ENCODE assay signal across 22 mouse cellular contexts in genomic region chr13:39372565-39372964, GRCm38 (mm10).
DNase-seq lines count a peak whose midpoint lies in the region; ATAC-seq and TF ChIP-seq lines count a peak whose summit lies in the region.
"Had no signal": no experiment of that assay in that cellular context is flagged by ENCODE, and none has a peak within 500 bp of the region (broad histone marks: within the 10 kb centered on the region; RNA-seq: fewer than 3 reads in every experiment).

No protein-coding gene starts in this region.

- no peak overlapping the region for H3K4me3 ChIP-seq in heart, adult 2 months
- no peak overlapping the region for H3K4me3 ChIP-seq in liver, postnatal 0 days (ENCODE audit: low read depth, low read length)
- no peak overlapping the region for H3K4me3 ChIP-seq in liver, embryonic 11.5 days (ENCODE audit: low read depth, low read length)
- no peak overlapping the region for H3K4me3 ChIP-seq in CH12.LX (replicated peaks in 1 of 3; ENCODE audit: low read depth in 2 of 3, low read length in 2 of 3, poor library complexity in 1 of 3)
- H3K4me3 ChIP-seq: embryonic facial prominence, embryonic 13.5 days; heart, embryonic 10.5 days; hindbrain, embryonic 15.5 days; limb, embryonic 10.5 days; liver, embryonic 13.5 days had no signal

- no peak for TF ChIP-seq EP300 in heart, adult 2 months (IDR thresholded peaks at IDR 0.05; ENCODE audit: insufficient read depth, low read depth, low read length)
- TF ChIP-seq EP300 in liver, postnatal 0 days (IDR thresholded peaks at IDR 0.05; ENCODE audit: low read depth): no peak
- no peak for TF ChIP-seq EP300 in CH12.LX (IDR thresholded peaks at IDR 0.05; ENCODE audit: low read length)

- in situ Hi-C loops in CH12.LX (cut with MboI; ENCODE audit: low pct_ligation_motif_present, low pct_unique_long_range_greater_than_20kb, low sequenced_read_pairs) (no loop called here), Patski (cut with MboI; ENCODE audit: low pct_unique_long_range_greater_than_20kb) (loop anchor here (25.0 kb wide), 1 partner anchor 685 kb away; no protein-coding TSS in a partner anchor)

- no peaks in the 10 kb centered on the region for H3K9me3 ChIP-seq in liver, postnatal 0 days (ENCODE audit: low read length)
- no peaks in the 10 kb centered on the region for H3K9me3 ChIP-seq in liver, embryonic 11.5 days (ENCODE audit: control insufficient read depth, low read length)
- no peaks in the 10 kb centered on the region for H3K9me3 ChIP-seq in CH12.LX (replicated peaks; ENCODE audit: low read length)
- H3K9me3 ChIP-seq: embryonic facial prominence, embryonic 13.5 days; heart, embryonic 10.5 days; hindbrain, embryonic 15.5 days; limb, embryonic 10.5 days; liver, embryonic 13.5 days had no signal

- CTCF ChIA-PET in Patski (lab: Charles Lee): interaction anchor here (1.2 kb wide), 1 partner anchor 9 kb away, joined by 3 read pairs; no protein-coding TSS in a partner anchor

- H3K4me1 ChIP-seq in heart, adult 2 months (ENCODE audit: control insufficient read depth, insufficient read depth, low read length): no peaks in the 10 kb centered on the region
- no peaks in the 10 kb centered on the region for H3K4me1 ChIP-seq in liver, postnatal 0 days (ENCODE audit: insufficient read depth)
- no peaks in the 10 kb centered on the region for H3K4me1 ChIP-seq in liver, embryonic 11.5 days (replicated peaks; ENCODE audit: control insufficient read depth, insufficient read depth, low read length)
- H3K4me1 ChIP-seq in CH12.LX (ENCODE audit: control insufficient read depth in 1 of 2, insufficient read depth in 2 of 2): no peaks in the 10 kb centered on the region
- H3K4me1 ChIP-seq: embryonic facial prominence, embryonic 13.5 days; heart, embryonic 10.5 days; hindbrain, embryonic 15.5 days; liver, embryonic 13.5 days had no signal

- TF ChIP-seq RAD21 in CH12.LX (IDR thresholded peaks at IDR 0.05; ENCODE audit: low read depth, low read length): no peak

- intact Hi-C loops in heart, adult 2 months (cut with DNase I): no loop called here
- intact Hi-C loops in left cerebral cortex, postnatal 10 days (cut with DNase I): no loop called here

- POLR2A ChIA-PET in Patski (lab: Charles Lee): no interaction called here

- no peaks in the 10 kb centered on the region for H3K27me3 ChIP-seq in heart, adult 2 months (ENCODE audit: control insufficient read depth, insufficient read depth, low read length)
- no peaks in the 10 kb centered on the region for H3K27me3 ChIP-seq in liver, postnatal 0 days (ENCODE audit: insufficient read depth, low read length)
- no peaks in the 10 kb centered on the region for H3K27me3 ChIP-seq in liver, embryonic 11.5 days (replicated peaks; ENCODE audit: control insufficient read depth, insufficient read depth, low read length)
- H3K27me3 ChIP-seq in CH12.LX (replicated peaks) (no peaks in the 10 kb centered on the region), Patski (peaks cover 24% of the 10 kb centered on the region)
- H3K27me3 ChIP-seq: embryonic facial prominence, embryonic 13.5 days; hindbrain, embryonic 15.5 days; liver, embryonic 13.5 days had no signal

- H3K9ac ChIP-seq in heart, adult 2 months (ENCODE audit: low read depth, low read length): no peak overlapping the region
- H3K9ac ChIP-seq in liver, postnatal 0 days (replicated peaks): no peak overlapping the region
- no peak overlapping the region for H3K9ac ChIP-seq in liver, embryonic 11.5 days (ENCODE audit: low read depth, low read length)
- H3K9ac ChIP-seq in CH12.LX (ENCODE audit: insufficient read depth, low read depth): no peak overlapping the region
- H3K9ac ChIP-seq: embryonic facial prominence, embryonic 13.5 days; hindbrain, embryonic 15.5 days; liver, embryonic 13.5 days had no signal

- no peak for TF ChIP-seq POLR2A in heart, adult 2 months (IDR thresholded peaks at IDR 0.05; ENCODE audit: insufficient read depth, low read depth, low read length)
- no peak for TF ChIP-seq POLR2A in CH12.LX (IDR thresholded peaks at IDR 0.05; ENCODE audit: low read depth, low read length)

- no peaks in the 10 kb centered on the region for H3K36me3 ChIP-seq in heart, adult 2 months (ENCODE audit: control insufficient read depth, insufficient read depth, low read length)
- H3K36me3 ChIP-seq in liver, postnatal 0 days (replicated peaks; ENCODE audit: insufficient read depth, low read length): no peaks in the 10 kb centered on the region
- no peaks in the 10 kb centered on the region for H3K36me3 ChIP-seq in liver, embryonic 11.5 days (ENCODE audit: control insufficient read depth, insufficient read depth, low read length)
- H3K36me3 ChIP-seq in CH12.LX (replicated peaks in 1 of 2; ENCODE audit: control insufficient read depth in 1 of 2, insufficient read depth in 1 of 2, low read length in 1 of 2): no peaks in the 10 kb centered on the region
- H3K36me3 ChIP-seq: embryonic facial prominence, embryonic 13.5 days; heart, embryonic 10.5 days; hindbrain, embryonic 15.5 days; limb, embryonic 10.5 days; liver, embryonic 13.5 days had no signal

- WGBS in heart, adult 2 months: 73% methylated on average over 3 of the region's 3 CpGs
- 72% methylated on average over 3 of the region's 3 CpGs for WGBS in liver, postnatal 0 days (ENCODE audit: insufficient replicate concordance)
- 74% methylated on average over 3 of the region's 3 CpGs for WGBS in liver, embryonic 11.5 days

- dilution Hi-C loops in CH12.LX (cut with MboI; ENCODE audit: extremely low pct_ligation_motif_present, extremely low pct_unique_long_range_greater_than_20kb, low sequenced_read_pairs): no loop called here

- ATAC-seq in liver, postnatal 0 days: no peak
- no peak for ATAC-seq in liver, embryonic 11.5 days (replicated peaks; ENCODE audit: low FRiP score)
- no peak for ATAC-seq in Patski

- TF ChIP-seq CTCF in heart, adult 2 months (IDR thresholded peaks at IDR 0.05): peak; percentile 26
- TF ChIP-seq CTCF in liver, postnatal 0 days (IDR thresholded peaks at IDR 0.05; ENCODE audit: low read depth): peak; percentile 40
- TF ChIP-seq CTCF in CH12.LX (conservative IDR thresholded peaks at IDR 0.05 in 1 of 2, IDR thresholded peaks at IDR 0.05 in 1 of 2; ENCODE audit: low read depth in 2 of 2, low read length in 2 of 2) (peak in 1 of 2 experiments; percentile 41; a peak in 3 of 4 replicates), Patski (IDR thresholded peaks at IDR 0.05) (peak; percentile 58)

- no peak for DNase-seq in heart, adult 2 months
- DNase-seq in heart, postnatal 4 days: no peak
- no peak for DNase-seq in liver, postnatal 0 days
- no peak for DNase-seq in liver, embryonic 11.5 days (ENCODE audit: low spot score)
- DNase-seq in CH12.LX (ENCODE audit: extremely low read depth): peak; percentile 35
- no peak for DNase-seq in Patski (ENCODE audit: low read depth, low spot score)
- DNase-seq in urinary bladder, adult 2 months (ENCODE audit: low spot score): no peak
- no peak for DNase-seq in left cerebral cortex, postnatal 10 days (ENCODE audit: extremely low spot score in 1 of 2, low spot score in 2 of 2)
- DNase-seq: adrenal gland, postnatal 36 days; cerebellum, adult 8-10 months; gastrocnemius, postnatal 36 days; kidney, adult 2 months; layer of hippocampus, postnatal 36 days; liver, embryonic 13.5 days; right cerebral cortex, postnatal 4 days; thymus, adult 18-20 months had no signal

- H3K79me2 ChIP-seq in heart, adult 2 months (replicated peaks; ENCODE audit: control insufficient read depth, insufficient read depth, low read length): no peaks in the 10 kb centered on the region
- no peaks in the 10 kb centered on the region for H3K79me2 ChIP-seq in CH12.LX (replicated peaks; ENCODE audit: control insufficient read depth, extremely low read depth, insufficient read depth, poor library complexity, severe bottlenecking)

- no peak overlapping the region for H3K4me2 ChIP-seq in liver, postnatal 0 days (ENCODE audit: low read depth, low read length)
- H3K4me2 ChIP-seq in liver, embryonic 11.5 days: no peak overlapping the region
- no peak overlapping the region for H3K4me2 ChIP-seq in CH12.LX (ENCODE audit: insufficient read depth, low read depth, poor library complexity, severe bottlenecking)
- H3K4me2 ChIP-seq: embryonic facial prominence, embryonic 13.5 days; hindbrain, embryonic 15.5 days; liver, embryonic 13.5 days; midbrain, embryonic 11.5 days had no signal

- H3K27ac ChIP-seq in heart, adult 2 months: no peak overlapping the region
- no peak overlapping the region for H3K27ac ChIP-seq in liver, postnatal 0 days (ENCODE audit: low read depth)
- H3K27ac ChIP-seq in liver, embryonic 11.5 days (ENCODE audit: low read depth, low read length): no peak overlapping the region
- H3K27ac ChIP-seq in CH12.LX (ENCODE audit: insufficient read depth, low read depth): no peak overlapping the region
- H3K27ac ChIP-seq: embryonic facial prominence, embryonic 13.5 days; heart, embryonic 10.5 days; hindbrain, embryonic 15.5 days; limb, embryonic 10.5 days; liver, embryonic 13.5 days; macrophage had no signal

TF ChIP-seq in CH12.LX, 34 proteins besides CTCF, POLR2A, EP300 and RAD21:
- TF ChIP-seq PAX5 (IDR thresholded peaks at IDR 0.05; ENCODE audit: low read length) (no peak), MEF2A (IDR thresholded peaks at IDR 0.05; ENCODE audit: borderline replicate concordance, low read depth, low read length) (no peak), BHLHE40 (IDR thresholded peaks at IDR 0.05; ENCODE audit: low read depth, low read length) (no peak), SMC3 (IDR thresholded peaks at IDR 0.05; ENCODE audit: low read depth, low read length) (0 out of 2 replicates have a peak, but pooled peaks have one; percentile 20), NRF1 (IDR thresholded peaks at IDR 0.05; ENCODE audit: low read depth, low read length) (no peak), JUND (conservative IDR thresholded peaks at IDR 0.05; ENCODE audit: low read depth, low read length) (no peak), UBTF (IDR thresholded peaks at IDR 0.05; ENCODE audit: low read depth, low read length) (no peak), MAZ (IDR thresholded peaks at IDR 0.05; ENCODE audit: low read depth, low read length) (no peak)
TF ChIP-seq in CH12.LX: peak in this region for 1.
